Mouse (Mus musculus) midbrain, embryonic 11.5 days (tissue): Measurements from ENCODE around the gene Lnp1. TPM values are rescaled to one million over a fixed set of nuclear protein-coding genes. Genes with fewer than 3 reads are reported as not detected.
"Not testable (repeated sequence)": the region's sequence is repeated elsewhere in the genome, so short reads cannot be mapped to it uniquely, and the experiment has no call there.

Experiments
- ATAC-seq: fragments of 200-750 bp; cut with Nextera tagmentation; 2 replicates; pipeline ENCODE4 v1.8.0; 2017; ENCODE audit warnings: moderate TSS enrichment, moderate library complexity; ENCODE audit not compliant: low FRiP score
- DNase-seq: peaks from one replicate; pipeline ENCODE4 v3.0.0; 2015; ENCODE audit warnings: low spot score; ENCODE audit errors: missing footprints
- H3K27ac ChIP-seq: fragments of 300-500 bp; sonication (generic); 2 replicates; pipeline ENCODE4 v1.5.1; 2014; ENCODE audit warnings: low read depth, low read length
- H3K27me3 ChIP-seq: fragments of 300-500 bp; sonication (generic); 2 replicates; pipeline ENCODE4 v1.6.1; 2014; ENCODE audit warnings: mild to moderate bottlenecking, low read length, moderate library complexity, mixed read lengths; ENCODE audit not compliant: control insufficient read depth, insufficient read depth
- H3K36me3 ChIP-seq: fragments of 300-500 bp; sonication (generic); 2 replicates; pipeline ENCODE4 v1.6.1; 2014; ENCODE audit warnings: mild to moderate bottlenecking, low read length, moderate library complexity, mixed read lengths; ENCODE audit not compliant: control insufficient read depth, insufficient read depth
- H3K4me1 ChIP-seq: fragments of 300-500 bp; sonication (generic); 2 replicates; pipeline ENCODE4 v1.6.1; 2014; ENCODE audit warnings: low read length; ENCODE audit not compliant: control insufficient read depth, insufficient read depth
- H3K4me2 ChIP-seq: fragments of 300-500 bp; sonication (generic); 2 replicates; pipeline ENCODE4 v1.6.1; 2014; ENCODE audit warnings: mild to moderate bottlenecking, moderate library complexity
- H3K4me3 ChIP-seq: fragments of 300-500 bp; sonication (generic); 2 replicates; pipeline ENCODE4 v1.5.1; 2014; ENCODE audit warnings: low read depth, low read length
- H3K9ac ChIP-seq: fragments of 300-500 bp; sonication (generic); 2 replicates; pipeline ENCODE4 v1.6.1; 2014; ENCODE audit warnings: low read length
- H3K9me3 ChIP-seq: fragments of 300-500 bp; sonication (generic); 2 replicates; pipeline ENCODE4 v1.6.1; 2016; ENCODE audit warnings: low read length; ENCODE audit not compliant: control insufficient read depth
- WGBS: fragments of 180-500 bp; shearing (Covaris S2); extraction: QIAGEN DNeasy Blood & Tissue Kit; methylation state at CpG from one replicate; pipeline ENCODE4 v1.1.7; 2014; 5-methylcytosine and 5-hydroxymethylcytosine counted together
- polyA plus RNA-seq: library from polyadenylated mRNA; unstranded; fragments of >200 nt; fragmentation: Nextera tagmentation; extraction: Ambion mirVana; gene quantifications from 2 replicates; pipeline ENCODE4 v1.2.1, GENCODE M21; 2014

The Lnp1 gene
- not detected in 2 replicates for polyA plus RNA-seq

GRCm38 (mm10) chr16:56928023-56928422, at the start of gene Lnp1:
Gene Lnp1 (minus strand): TSS chr16:56928061.
- Histone ChIP-seq H3K9me3 (no peaks in the 10 kb centered on the region), H3K27me3 (no peaks in the 10 kb centered on the region), H3K27ac (no peak within 1 kb of the TSS), H3K4me2 (no peak within 1 kb of the TSS), H3K36me3 (no peaks in the 10 kb centered on the region), H3K4me3 (no peak within 1 kb of the TSS), H3K9ac (no peak within 1 kb of the TSS), H3K4me1 (no peaks in the 10 kb centered on the region)
- 58% methylated on average over 3 of the region's 3 CpGs for WGBS
- DNase-seq (no peak), ATAC-seq (peak; percentile 59; the same call in 1 of the 2 replicates)

GRCm38 (mm10) chr16:56974646-56975045, 46.8 kb upstream of the Lnp1 start:
- WGBS, result 78% methylated on average over 3 of the region's 3 CpGs
- H3K27ac ChIP-seq, result no peak overlapping the region
- H3K9ac ChIP-seq, result no peak overlapping the region
- no peaks in the 10 kb centered on the region for H3K4me1 ChIP-seq
- no peak for ATAC-seq
- no peaks in the 10 kb centered on the region for H3K9me3 ChIP-seq
- no peaks in the 10 kb centered on the region for H3K27me3 ChIP-seq
- DNase-seq, result no peak
- H3K4me2 ChIP-seq, result no peak overlapping the region
- H3K36me3 ChIP-seq, result no peaks in the 10 kb centered on the region
- H3K4me3 ChIP-seq, result no peak overlapping the region

- H3K27ac ChIP-seq, H3K4me3 ChIP-seq, H3K4me2 ChIP-seq, H3K9ac ChIP-seq, DNase-seq, H3K9me3 ChIP-seq, H3K36me3 ChIP-seq, H3K4me1 ChIP-seq, H3K27me3 ChIP-seq, ATAC-seq: not testable (repeated sequence)
- 98% methylated on average over 2 of the region's 2 CpGs for WGBS
These were observed 30.4 kb upstream of the Lnp1 start for GRCm38 (mm10) chr16:56958311-56958710.

GRCm38 (mm10) chr16:56949085-56949484, 21.2 kb upstream of the Lnp1 start:
- no peaks in the 10 kb centered on the region for H3K9me3 ChIP-seq
- H3K4me3 ChIP-seq, result no peak overlapping the region
- H3K4me2 ChIP-seq, result no peak overlapping the region
- H3K4me1 ChIP-seq, result no peaks in the 10 kb centered on the region
- ATAC-seq (no peak), DNase-seq (no peak)
- H3K36me3 ChIP-seq, result no peaks in the 10 kb centered on the region
- 93% methylated on average over 5 of the region's 5 CpGs for WGBS
- H3K27ac ChIP-seq, result no peak overlapping the region
- H3K27me3 ChIP-seq, result no peaks in the 10 kb centered on the region
- H3K9ac ChIP-seq, result no peak overlapping the region

GRCm38 (mm10) chr16:56942341-56942740, 14.5 kb upstream of the Lnp1 start:
- Histone ChIP-seq H3K4me1 (no peaks in the 10 kb centered on the region), H3K27ac (no peak overlapping the region), H3K27me3 (no peaks in the 10 kb centered on the region), H3K9ac (no peak overlapping the region), H3K4me3 (no peak overlapping the region), H3K4me2 (no peak overlapping the region), H3K9me3 (no peaks in the 10 kb centered on the region), H3K36me3 (no peaks in the 10 kb centered on the region)
- 87% methylated on average over 2 of the region's 2 CpGs for WGBS
- DNase-seq (no peak), ATAC-seq (no peak)

- no peak overlapping the region for H3K4me2 ChIP-seq
- H3K36me3 ChIP-seq, result no peaks in the 10 kb centered on the region
- H3K4me3 ChIP-seq, result no peak overlapping the region
- H3K9me3 ChIP-seq, result no peaks in the 10 kb centered on the region
- DNase-seq (peak; percentile 87), ATAC-seq (peak; percentile 78)
- 29% methylated on average over 8 of the region's 8 CpGs for WGBS
- no peaks in the 10 kb centered on the region for H3K27me3 ChIP-seq
- no peak overlapping the region for H3K27ac ChIP-seq
- no peaks in the 10 kb centered on the region for H3K4me1 ChIP-seq
- H3K9ac ChIP-seq, result no peak overlapping the region
These were observed 7.7 kb downstream of the Lnp1 start for GRCm38 (mm10) chr16:56920102-56920657.

GRCm38 (mm10) chr16:56917230-56917629, 10.6 kb downstream of the Lnp1 start:
- no peak for DNase-seq
- ATAC-seq, result no peak

GRCm38 (mm10) chr16:56908986-56909385, 18.9 kb downstream of the Lnp1 start:
- ATAC-seq (no peak), DNase-seq (no peak)
- Histone ChIP-seq H3K36me3 (no peaks in the 10 kb centered on the region), H3K4me1 (no peaks in the 10 kb centered on the region), H3K9ac (no peak overlapping the region), H3K27ac (no peak overlapping the region), H3K9me3 (no peaks in the 10 kb centered on the region), H3K4me2 (no peak overlapping the region), H3K4me3 (no peak overlapping the region), H3K27me3 (no peaks in the 10 kb centered on the region)
- WGBS, result 68% methylated on average over 5 of the region's 5 CpGs

More at GRCm38 (mm10) chr16:56917230-56917629, 10.6 kb downstream of the Lnp1 start:
- WGBS, result 90% methylated on average over 7 of the region's 7 CpGs
- H3K27ac ChIP-seq, result no peak overlapping the region
- no peaks in the 10 kb centered on the region for H3K4me1 ChIP-seq
- H3K9ac ChIP-seq, result no peak overlapping the region
- no peaks in the 10 kb centered on the region for H3K9me3 ChIP-seq
- H3K4me2 ChIP-seq, result no peak overlapping the region
- no peaks in the 10 kb centered on the region for H3K27me3 ChIP-seq
- H3K4me3 ChIP-seq, result no peak overlapping the region
- H3K36me3 ChIP-seq, result no peaks in the 10 kb centered on the region

- DNase-seq, H3K9ac ChIP-seq, H3K4me2 ChIP-seq, H3K4me3 ChIP-seq, H3K27me3 ChIP-seq, H3K4me1 ChIP-seq, H3K27ac ChIP-seq, H3K9me3 ChIP-seq, ATAC-seq, H3K36me3 ChIP-seq: not testable (repeated sequence)
- WGBS, result 74% methylated on average over 3 of the region's 3 CpGs
These were observed 25.7 kb downstream of the Lnp1 start for GRCm38 (mm10) chr16:56902206-56902605.
